ENCODE assay signal across 14 mouse cellular contexts in the genomic region with DNA sequence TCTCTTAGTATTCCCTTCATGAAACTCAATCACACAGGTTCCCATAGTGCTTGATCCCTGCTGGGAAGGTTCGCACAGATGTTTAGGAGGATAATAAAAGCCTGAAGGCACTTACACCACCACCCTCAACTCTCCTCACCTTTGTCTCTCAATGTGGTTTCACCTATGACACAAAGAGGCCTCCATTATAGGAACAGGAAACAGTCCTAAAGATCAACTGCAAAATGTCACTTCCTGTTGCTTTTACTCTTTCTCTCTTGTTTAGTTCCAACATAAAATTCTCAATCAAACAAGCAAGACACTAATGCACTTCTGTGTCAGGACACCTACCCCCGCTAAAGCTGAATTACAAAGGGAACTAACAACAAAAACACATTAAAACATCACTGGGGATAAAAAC.
"Had no signal": no experiment of that assay in that cellular context is flagged by ENCODE, and none has a peak within 500 bp of the region (broad histone marks: within the 10 kb centered on the region; RNA-seq: fewer than 3 reads in every experiment).

No protein-coding gene starts in this region.

- ATAC-seq: liver, postnatal 0 days; lung, postnatal 0 days; midbrain, embryonic 13.5 days; midbrain, embryonic 16.5 days had no signal

- DNase-seq: liver, postnatal 0 days; lung, adult 2 months; lung, postnatal 14 days; lung, postnatal 36 days; retina, postnatal 1 day; right cerebral cortex, adult 18-20 months; right cerebral cortex, postnatal 25 days; right cerebral cortex, postnatal 4 days; spleen, adult 18-20 months; thymus, adult 18-20 months; thymus, postnatal 25 days had no signal
